Mouse (Mus musculus) ES-E14 (cell line): ENCODE data around the gene Prss48. TPM values are rescaled to one million over a fixed set of nuclear protein-coding genes. Genes with fewer than 3 reads are reported as not detected.

ENCODE experiments used
- DNase-seq: peaks from one replicate; pipeline ENCODE4 v3.0.0-alpha.2; 2013; ENCODE audit warnings: low read depth, low spot score
- H3K27ac ChIP-seq: 2 replicates; pipeline ENCODE4 v1.5.1; 2012; ENCODE audit warnings: low read depth, mild to moderate bottlenecking, low read length, moderate library complexity, mixed read lengths; ENCODE audit not compliant: poor library complexity, insufficient read depth, severe bottlenecking
- H3K36me3 ChIP-seq: 2 replicates; pipeline ENCODE4 v1.6.1; 2012; ENCODE audit warnings: mild to moderate bottlenecking, low read length, moderate library complexity, mixed read lengths; ENCODE audit not compliant: control insufficient read depth, poor library complexity, insufficient read depth, severe bottlenecking
- H3K4me1 ChIP-seq, 2 experiments: fragments of 150-350 bp in 1 of 2; sonication (generic) in 1 of 2; 2 replicates each; pipeline ENCODE4 v1.6.1; 2012; ENCODE audit warnings: low read length in 2 of 2, mild to moderate bottlenecking in 1 of 2, mixed read lengths in 1 of 2; ENCODE audit not compliant: control insufficient read depth in 2 of 2, insufficient read depth in 2 of 2, poor library complexity in 1 of 2
- H3K4me3 ChIP-seq, 2 experiments: fragments of 150-350 bp in 1 of 2; sonication (generic) in 1 of 2; 2 replicates each; pipeline ENCODE4 v1.5.1; 2012; ENCODE audit warnings: low read length in 2 of 2, low read depth in 1 of 2, mild to moderate bottlenecking in 1 of 2, mixed read lengths in 1 of 2; ENCODE audit not compliant: insufficient read depth in 1 of 2, poor library complexity in 1 of 2, severe bottlenecking in 1 of 2
- H3K9ac ChIP-seq: 2 replicates; pipeline ENCODE4 v1.6.1; 2012; ENCODE audit warnings: low read depth, mild to moderate bottlenecking, low read length, mixed read lengths; ENCODE audit not compliant: poor library complexity, insufficient read depth, severe bottlenecking
- H3K9me3 ChIP-seq: fragments of 150-350 bp; sonication (generic); 2 replicates; pipeline ENCODE4 v1.6.1; 2012; ENCODE audit warnings: low read depth, mild to moderate bottlenecking, low read length; ENCODE audit not compliant: control insufficient read depth, insufficient read depth
- CHD2 ChIP-seq: IDR thresholded peaks from 2 replicates; pipeline ENCODE4 v1.6.1; 2014; ENCODE audit warnings: mild to moderate bottlenecking, low read depth, low read length, inconsistent platforms
- HCFC1 ChIP-seq: IDR thresholded peaks from 2 replicates; pipeline ENCODE4 v1.6.1; 2012; ENCODE audit warnings: low read length, inconsistent platforms, borderline replicate concordance; ENCODE audit not compliant: insufficient read depth
- MAFK ChIP-seq: IDR thresholded peaks from 2 replicates; pipeline ENCODE4 v1.6.1; 2014; ENCODE audit warnings: mild to moderate bottlenecking, low read depth, low read length, inconsistent platforms; ENCODE audit not compliant: insufficient read depth
- ZC3H11A ChIP-seq: IDR thresholded peaks from 2 replicates; pipeline ENCODE4 v1.6.1; 2012; ENCODE audit warnings: low read depth, mild to moderate bottlenecking, inconsistent platforms, low read length, borderline replicate concordance
- ZNF384 ChIP-seq: IDR thresholded peaks from 2 replicates; pipeline ENCODE4 v1.6.1; 2012; ENCODE audit warnings: low read depth, low read length, inconsistent platforms
- in situ Hi-C, 2 experiments: fragments of 600-800 bp; cut with MboI; formaldehyde crosslinking; loops; one replicate each; pipeline ENCODE4 v1.15.1; 2025; ENCODE audit warnings: low sequenced_read_pairs in 2 of 2, inconsistent platforms in 1 of 2; ENCODE audit not compliant: unreplicated experiment in 2 of 2
- total RNA-seq: library from RNA; depleted of rRNA; stranded (reverse); fragments of 300-350 nt; gene quantifications from 2 replicates; pipeline ENCODE4 v1.2.3, GENCODE M21; 2012

Gene Prss48
- total RNA-seq, 1 experiment: 0.36 TPM

DNA sequence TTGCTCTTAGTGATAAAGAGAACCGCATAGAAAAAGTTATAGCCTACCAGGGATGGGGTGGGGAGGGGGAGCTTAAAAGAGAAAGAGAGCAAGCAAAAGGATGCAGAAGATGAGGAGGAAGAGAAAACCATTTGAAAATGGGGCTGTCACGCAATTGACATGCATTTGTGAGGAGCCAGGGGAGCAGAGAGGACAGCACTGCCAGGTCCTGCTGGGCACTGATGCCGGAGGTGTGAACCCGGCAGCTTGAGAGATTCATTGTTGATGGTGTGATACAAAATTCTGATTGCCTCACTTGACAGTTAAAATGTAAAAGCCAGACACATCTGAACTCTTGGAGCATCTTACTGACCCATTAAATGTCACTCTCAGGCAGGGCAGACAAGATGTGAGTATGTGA lies 27.8 kb downstream of the Prss48 start:
- Histone ChIP-seq H3K9ac (no peak overlapping the region), H3K9me3 (no peaks in the 10 kb centered on the region), H3K36me3 (no peaks in the 10 kb centered on the region), H3K27ac (no peak overlapping the region), H3K4me1 (peaks cover 2 to 9% of the 10 kb centered on the region in 2 experiments; a peak in 3 of 4 replicates), H3K4me3 (no peak overlapping the region)
- no peak for DNase-seq
- no peak for TF ChIP-seq HCFC1
- TF ChIP-seq ZC3H11A: no peak
- TF ChIP-seq MAFK: no peak
- TF ChIP-seq ZNF384: no peak
- no peak for TF ChIP-seq CHD2
- in situ Hi-C loops: no loop called here

DNA sequence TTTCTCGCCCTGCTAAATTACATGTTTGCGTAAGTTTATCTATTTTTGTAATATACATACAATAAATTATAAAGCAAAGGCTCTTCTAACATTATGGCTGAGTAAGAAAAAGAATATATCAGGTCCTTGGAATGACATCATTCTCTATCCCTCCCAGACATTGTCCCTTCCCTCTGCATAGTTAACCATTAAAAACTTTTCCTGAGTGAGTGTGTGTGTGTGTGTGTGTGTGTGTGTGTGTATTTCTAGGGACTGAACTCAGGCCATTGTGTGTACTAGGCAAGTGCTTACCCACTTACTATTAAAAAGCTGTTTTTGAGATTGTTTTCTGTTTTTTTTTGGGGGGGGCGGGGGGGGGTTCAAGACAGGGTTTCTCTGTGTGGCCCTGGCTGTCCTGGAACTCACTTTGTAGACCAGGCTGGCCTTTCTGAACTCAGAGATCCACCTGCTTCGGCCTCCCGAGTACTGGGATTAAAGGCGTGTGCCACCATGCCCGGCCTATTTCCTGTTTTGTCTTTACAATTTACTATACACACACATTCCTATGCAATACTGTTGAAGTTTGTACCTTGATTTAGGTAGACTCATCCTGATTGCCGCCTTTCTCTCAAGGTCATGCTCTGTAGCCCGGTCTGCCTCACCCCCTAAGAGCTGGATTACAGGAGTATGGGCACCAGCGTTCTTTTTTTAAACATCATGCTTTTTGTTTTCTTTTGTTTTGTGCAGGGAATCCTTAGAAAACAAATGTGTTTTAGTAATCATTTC lies 28.7 kb downstream of the Prss48 start:
- in situ Hi-C loops: no loop called here
- Histone ChIP-seq H3K4me3 (0 out of 4 replicates have a peak overlapping the region, but pooled peaks of 1 of the 2 experiments have one; percentile 13), H3K4me1 (peaks cover 2 to 6% of the 10 kb centered on the region in 2 experiments; a peak in 3 of 4 replicates), H3K27ac (no peak overlapping the region), H3K36me3 (no peaks in the 10 kb centered on the region), H3K9ac (no peak overlapping the region), H3K9me3 (no peaks in the 10 kb centered on the region)
- TF ChIP-seq ZC3H11A: no peak
- TF ChIP-seq ZNF384: no peak
- TF ChIP-seq HCFC1: no peak
- no peak for TF ChIP-seq CHD2
- no peak for TF ChIP-seq MAFK
- DNase-seq: no peak

DNA sequence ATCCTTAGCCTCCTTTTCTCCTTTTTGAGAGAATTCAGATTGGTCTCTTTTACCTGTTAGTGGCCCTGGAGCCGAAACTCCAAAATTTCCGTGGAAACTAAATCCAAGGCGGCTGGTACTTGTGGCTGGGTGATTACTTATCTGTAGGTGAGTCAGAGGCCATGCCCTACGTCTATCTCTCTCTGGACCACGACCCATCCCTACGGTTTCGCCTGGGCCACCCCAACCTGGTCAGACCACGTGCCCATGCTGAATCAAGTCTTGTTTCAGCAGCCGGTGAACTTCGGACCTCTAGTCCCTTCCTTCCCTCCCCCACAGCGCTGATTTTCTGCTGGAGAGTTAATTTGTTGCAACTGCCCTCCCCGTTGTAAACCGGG lies 30.7 kb downstream of the Prss48 start:
- peak overlapping the region; percentile 84 to 97 for H3K4me3 ChIP-seq
- no peaks in the 10 kb centered on the region for H3K9me3 ChIP-seq
- peak overlapping the region; percentile 92 for H3K9ac ChIP-seq
- H3K27ac ChIP-seq: no peak overlapping the region
- H3K4me1 ChIP-seq: peaks cover 2% of the 10 kb centered on the region in 2 experiments; a peak in 3 of 4 replicates
- TF ChIP-seq MAFK: no peak
- TF ChIP-seq HCFC1: no peak
- no peak for TF ChIP-seq ZNF384
- H3K36me3 ChIP-seq: no peaks in the 10 kb centered on the region
- in situ Hi-C loops: no loop called here
- DNase-seq: no peak

DNA sequence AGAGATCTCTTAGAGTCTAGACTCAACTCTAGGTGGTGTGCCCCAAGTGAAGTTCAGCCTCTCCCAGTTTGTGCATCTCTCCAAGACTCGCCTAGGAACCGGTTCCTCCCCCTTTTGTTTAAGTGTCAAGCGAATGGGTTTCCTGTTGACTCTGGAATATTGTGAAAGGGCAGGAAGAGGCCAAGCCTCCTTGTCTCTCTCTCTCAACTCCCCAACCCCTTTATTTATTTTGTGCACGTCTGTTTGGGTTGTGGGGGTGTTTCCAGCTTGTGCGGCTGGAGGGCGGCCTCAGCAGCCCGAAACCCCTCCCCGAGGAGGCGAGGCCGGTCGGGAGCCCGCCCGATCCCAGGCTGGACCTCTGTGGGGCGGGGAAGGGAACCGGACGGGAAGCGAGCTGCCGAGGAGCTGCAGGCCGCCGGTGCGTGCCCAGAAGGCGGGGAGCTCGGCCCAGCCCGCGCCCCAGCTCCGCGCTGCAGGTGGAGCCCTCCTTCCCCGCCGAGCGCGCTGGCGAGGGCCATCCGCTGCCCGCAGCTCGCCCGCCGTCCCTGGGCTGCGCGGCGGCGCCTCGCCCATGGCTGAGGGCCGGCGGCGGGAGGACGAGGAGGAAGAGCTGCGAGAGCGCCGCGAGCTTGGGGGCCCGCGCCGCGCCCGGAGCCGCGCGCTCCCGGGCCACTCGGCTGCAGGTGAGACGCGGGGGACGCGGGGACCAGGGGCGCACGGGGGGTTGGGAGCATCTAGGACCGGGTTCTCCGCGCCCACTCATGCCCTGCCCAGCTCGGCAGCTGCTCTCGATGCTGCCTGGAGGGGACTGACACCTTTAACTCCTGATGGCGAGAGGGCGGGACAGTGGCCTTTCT lies 31.3 kb downstream of the Prss48 start, which contains the start of gene Sh3d19:
Sh3d19 (plus strand) TSS at position 368 of the 857 bp plus-strand sequence.
- H3K9me3 ChIP-seq: no peaks in the 10 kb centered on the region
- peak within 1 kb of the TSS; percentile 84 to 97 for H3K4me3 ChIP-seq
- TF ChIP-seq CHD2: no peak
- peak within 1 kb of the TSS; percentile 92 for H3K9ac ChIP-seq
- in situ Hi-C loops: no loop called here
- H3K36me3 ChIP-seq: no peaks in the 10 kb centered on the region
- DNase-seq: no peak
- peaks cover 2% of the 10 kb centered on the region in 2 experiments; a peak in 3 of 4 replicates for H3K4me1 ChIP-seq
- peak within 1 kb of the TSS; percentile 58 for H3K27ac ChIP-seq
